Mouse (Mus musculus): ENCODE measurements around the gene Jdp2. TPM values are rescaled to one million over a fixed set of nuclear protein-coding genes. Genes with fewer than 3 reads are reported as not detected.

Gene Jdp2
- polyA plus RNA-seq, 1 experiment from 2014 or later = 0.11 TPM

DNA sequence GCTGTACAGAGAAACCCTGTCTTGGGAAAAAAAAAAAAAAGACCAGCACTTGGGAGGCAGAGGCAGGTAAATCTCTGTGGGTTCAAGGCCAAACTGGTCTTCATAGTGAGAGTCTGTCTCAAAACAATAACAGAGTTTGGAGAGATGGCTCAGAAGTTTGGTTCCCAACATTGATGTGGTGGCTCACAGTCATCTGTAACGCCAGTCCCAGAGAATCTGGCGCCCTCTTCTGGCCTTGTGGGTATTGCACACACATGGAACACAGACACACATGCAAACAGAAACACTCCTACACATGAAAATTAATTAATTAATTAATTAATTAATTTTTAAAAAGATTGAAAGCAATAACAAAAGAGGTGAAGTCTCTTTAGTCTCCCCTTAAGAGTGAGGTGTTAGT is 83.5 kb downstream of the Jdp2 start:
- Histone ChIP-seq H3K9ac (ENCODE audit: low read length) (no peak overlapping the region), H3K27ac (ENCODE audit: low read depth, low read length) (no peak overlapping the region), H3K36me3 (ENCODE audit: control insufficient read depth, insufficient read depth, low read length) (no peaks in the 10 kb centered on the region), H3K4me2 (no peak overlapping the region), H3K4me1 (ENCODE audit: control insufficient read depth, insufficient read depth, low read length) (no peaks in the 10 kb centered on the region), H3K4me3 (ENCODE audit: low read depth, low read length) (no peak overlapping the region), H3K27me3 (ENCODE audit: control insufficient read depth, insufficient read depth, low read length) (no peaks in the 10 kb centered on the region), H3K9me3 (ENCODE audit: control insufficient read depth, low read length) (no peaks in the 10 kb centered on the region; the same call in 1 of the 2 replicates)
- DNase-seq (ENCODE audit: low spot score, missing footprints) (peak; percentile 72), ATAC-seq (ENCODE audit: low FRiP score) (no peak)
- 38% methylated on average over 2 of the region's 2 CpGs for WGBS

DNA sequence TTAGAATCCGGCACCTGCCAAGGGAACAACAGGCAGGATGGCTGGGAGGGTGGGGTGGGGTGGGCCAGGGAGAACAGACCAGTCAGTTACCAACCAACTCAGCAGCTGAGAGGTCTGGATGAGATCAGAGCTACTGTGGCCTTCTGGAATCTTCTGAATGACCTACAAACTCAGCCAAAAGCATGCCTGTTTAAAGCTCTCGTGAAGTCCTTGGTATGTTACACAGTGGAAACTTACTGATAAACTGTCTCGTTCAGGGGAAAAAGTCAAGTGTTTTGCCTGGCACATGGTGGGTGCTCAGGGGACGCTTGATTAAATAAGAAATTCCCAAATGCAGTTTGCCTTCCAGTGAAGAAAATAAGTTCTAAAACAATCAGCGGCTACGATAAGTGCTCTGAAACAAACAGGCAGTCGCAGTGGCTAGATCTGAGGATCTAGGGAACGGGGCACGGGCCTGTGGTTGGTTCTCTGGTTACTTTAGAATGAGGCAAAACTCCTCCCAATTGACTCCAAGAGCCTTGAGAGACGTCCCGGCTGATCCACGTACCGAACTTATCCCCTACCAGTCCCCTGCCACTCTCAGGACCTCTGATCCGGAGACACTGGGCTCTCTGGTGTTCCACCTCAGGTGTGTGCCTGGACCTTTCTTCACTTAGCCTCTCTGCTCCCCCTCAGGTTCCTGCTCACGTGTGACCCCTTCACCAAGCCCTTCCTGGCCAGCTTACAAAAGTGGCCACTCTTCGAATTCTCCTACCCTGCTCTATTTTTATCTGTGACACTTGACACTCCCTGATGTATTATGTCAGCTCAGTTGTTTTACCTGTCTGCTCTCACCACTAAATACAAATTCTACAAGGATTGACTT is 85.8 kb downstream of the Jdp2 start:
- ATAC-seq (ENCODE audit: low FRiP score) (no peak), DNase-seq (ENCODE audit: low spot score, missing footprints) (no peak)
- H3K4me2 ChIP-seq = no peak overlapping the region
- H3K36me3 ChIP-seq (ENCODE audit: control insufficient read depth, insufficient read depth, low read length) = no peaks in the 10 kb centered on the region
- no peaks in the 10 kb centered on the region for H3K9me3 ChIP-seq (ENCODE audit: control insufficient read depth, low read length)
- H3K27ac ChIP-seq (ENCODE audit: low read depth, low read length) = no peak overlapping the region
- 85% methylated on average over 16 of the region's 16 CpGs for WGBS
- no peak overlapping the region for H3K9ac ChIP-seq (ENCODE audit: low read length)
- no peaks in the 10 kb centered on the region for H3K27me3 ChIP-seq (ENCODE audit: control insufficient read depth, insufficient read depth, low read length)
- H3K4me3 ChIP-seq (ENCODE audit: low read depth, low read length) = no peak overlapping the region
- no peaks in the 10 kb centered on the region for H3K4me1 ChIP-seq (ENCODE audit: control insufficient read depth, insufficient read depth, low read length)

GRCm38 (mm10) chr12:85686466-85687216 is 87.8 kb downstream of the Jdp2 start, which contains the start of gene Batf:
Batf (plus strand) TSS chr12:85686669.
- 45% methylated on average over 19 of the region's 22 CpGs for WGBS
- Histone ChIP-seq H3K4me2 (no peak within 1 kb of the TSS), H3K27me3 (ENCODE audit: control insufficient read depth, insufficient read depth, low read length) (no peaks in the 10 kb centered on the region), H3K4me1 (ENCODE audit: control insufficient read depth, insufficient read depth, low read length) (no peaks in the 10 kb centered on the region), H3K9ac (ENCODE audit: low read length) (no peak within 1 kb of the TSS), H3K36me3 (ENCODE audit: control insufficient read depth, insufficient read depth, low read length) (no peaks in the 10 kb centered on the region), H3K27ac (ENCODE audit: low read depth, low read length) (no peak within 1 kb of the TSS), H3K4me3 (ENCODE audit: low read depth, low read length) (no peak within 1 kb of the TSS), H3K9me3 (ENCODE audit: control insufficient read depth, low read length) (no peaks in the 10 kb centered on the region)
- ATAC-seq (ENCODE audit: low FRiP score) (no peak), DNase-seq (ENCODE audit: low spot score, missing footprints) (peak; percentile 75)

DNA sequence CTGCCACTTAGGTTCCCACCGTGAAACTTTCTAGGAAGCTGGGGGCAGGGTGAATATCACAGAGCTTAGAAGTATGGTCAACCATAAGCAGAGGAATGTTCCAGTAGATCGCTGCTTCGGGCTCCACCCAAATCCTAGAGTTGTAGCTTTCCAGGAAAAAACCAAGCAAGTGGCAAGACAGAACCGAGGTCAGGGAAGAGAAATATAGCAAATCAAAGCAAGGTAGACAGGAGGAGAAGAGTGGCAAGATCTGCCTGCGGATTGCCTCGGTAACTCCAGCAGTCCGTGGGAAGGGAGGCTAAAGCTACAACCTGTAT is 88.3 kb downstream of the Jdp2 start:
- Histone ChIP-seq H3K4me2 (no peak overlapping the region), H3K27me3 (ENCODE audit: control insufficient read depth, insufficient read depth, low read length) (no peaks in the 10 kb centered on the region), H3K36me3 (ENCODE audit: control insufficient read depth, insufficient read depth, low read length) (no peaks in the 10 kb centered on the region), H3K9me3 (ENCODE audit: control insufficient read depth, low read length) (no peaks in the 10 kb centered on the region), H3K4me1 (ENCODE audit: control insufficient read depth, insufficient read depth, low read length) (no peaks in the 10 kb centered on the region), H3K27ac (ENCODE audit: low read depth, low read length) (no peak overlapping the region), H3K9ac (ENCODE audit: low read length) (no peak overlapping the region), H3K4me3 (ENCODE audit: low read depth, low read length) (no peak overlapping the region)
- no peak for ATAC-seq (ENCODE audit: low FRiP score)
- no peak for DNase-seq (ENCODE audit: low spot score, missing footprints)
- 83% methylated on average over 7 of the region's 7 CpGs for WGBS

DNA sequence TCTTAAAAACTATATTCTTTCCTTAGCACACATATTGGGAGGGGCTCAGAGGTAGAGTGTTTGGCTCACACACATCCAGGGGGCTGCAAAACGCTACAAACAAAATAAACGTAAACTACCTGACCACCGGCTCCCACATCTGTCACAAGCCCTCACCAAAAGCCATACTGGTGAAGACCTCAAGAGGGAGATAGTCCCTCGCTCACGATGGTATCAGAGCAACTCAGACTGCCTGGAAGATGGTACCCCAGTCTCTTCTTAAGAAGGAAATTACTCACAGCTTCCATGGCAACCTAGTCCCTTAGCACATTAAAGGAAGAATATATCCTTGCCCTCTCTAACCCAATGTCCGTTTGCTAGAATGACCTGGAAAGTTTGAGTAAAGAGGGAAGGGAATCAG is 89.0 kb downstream of the Jdp2 start:
- no peak overlapping the region for H3K9ac ChIP-seq (ENCODE audit: low read length)
- no peaks in the 10 kb centered on the region for H3K27me3 ChIP-seq (ENCODE audit: control insufficient read depth, insufficient read depth, low read length)
- H3K4me2 ChIP-seq = no peak overlapping the region
- H3K36me3 ChIP-seq (ENCODE audit: control insufficient read depth, insufficient read depth, low read length) = no peaks in the 10 kb centered on the region
- H3K27ac ChIP-seq (ENCODE audit: low read depth, low read length) = no peak overlapping the region
- no peak for ATAC-seq (ENCODE audit: low FRiP score)
- WGBS = 70% methylated on average over 6 of the region's 6 CpGs
- DNase-seq (ENCODE audit: low spot score, missing footprints) = no peak
- H3K4me3 ChIP-seq (ENCODE audit: low read depth, low read length) = no peak overlapping the region
- H3K9me3 ChIP-seq (ENCODE audit: control insufficient read depth, low read length) = no peaks in the 10 kb centered on the region
- H3K4me1 ChIP-seq (ENCODE audit: control insufficient read depth, insufficient read depth, low read length) = no peaks in the 10 kb centered on the region

Other genes starting within 250 kb of the Jdp2 start
- 266 and 279 TPM in 2 replicates for gene Tmed10, start 224.2 kb upstream of the Jdp2 start, polyA plus RNA-seq (2014; fragmentation: Nextera tagmentation; extraction: Ambion mirVana)
- gene Fos, start 125.1 kb upstream of the Jdp2 start, polyA plus RNA-seq (2014; fragmentation: Nextera tagmentation; extraction: Ambion mirVana) = 0.54 and 0.89 TPM in 2 replicates
- gene Batf, start 87.6 kb downstream of the Jdp2 start, polyA plus RNA-seq (2014; fragmentation: Nextera tagmentation; extraction: Ambion mirVana) = 1.7 and 2.3 TPM in 2 replicates
- 1.3 and 1.7 TPM in 2 replicates for gene Flvcr2, start 147.5 kb downstream of the Jdp2 start, polyA plus RNA-seq (2014; fragmentation: Nextera tagmentation; extraction: Ambion mirVana)
- gene Erg28, start 225.5 kb downstream of the Jdp2 start, polyA plus RNA-seq (2014; fragmentation: Nextera tagmentation; extraction: Ambion mirVana) = 105 and 113 TPM in 2 replicates
- 15.7 and 18.7 TPM in 2 replicates for gene Ttll5, start 225.6 kb downstream of the Jdp2 start, polyA plus RNA-seq (2014; fragmentation: Nextera tagmentation; extraction: Ambion mirVana)